Mouse (Mus musculus): Measurements from ENCODE around the gene Slfn8.

DNA sequence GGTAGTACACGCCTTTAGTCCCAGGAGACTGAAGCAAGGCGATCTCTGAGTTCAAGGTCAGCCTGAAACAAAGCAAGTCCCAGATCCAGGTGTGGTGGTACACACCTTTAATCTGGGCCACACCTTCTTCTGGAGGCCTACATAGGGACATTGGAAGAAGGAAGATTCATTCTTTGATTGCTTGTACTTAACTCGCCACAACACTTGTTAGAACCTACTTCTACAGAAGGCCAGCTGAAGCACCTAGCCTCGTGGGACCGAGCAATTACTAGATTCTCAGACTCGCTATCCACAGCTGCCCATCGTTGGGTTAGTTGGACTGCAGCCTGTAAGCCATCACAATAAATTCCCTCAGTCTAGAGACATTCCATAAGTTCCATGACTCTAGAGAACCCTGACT is 41.2 kb upstream of the Slfn8 start:
- no peak for TF ChIP-seq CTCF (IDR thresholded peaks at IDR 0.05; ENCODE audit: control insufficient read depth, insufficient read depth, insufficient replicate concordance, low read depth, low read length)
- TF ChIP-seq POLR2A (IDR thresholded peaks at IDR 0.05; ENCODE audit: control insufficient read depth, low read depth, low read length) = no peak

All from testis, adult 2 months (tissue).